Mouse (Mus musculus): ENCODE data around the gene Tmem59l.
A peak's percentile ranks its signal among the peaks of the same experiment; 100 is the strongest.
"Not testable (repeated sequence)": the region's sequence is repeated elsewhere in the genome, so short reads cannot be mapped to it uniquely, and the experiment has no call there.

Gene Tmem59l

DNA sequence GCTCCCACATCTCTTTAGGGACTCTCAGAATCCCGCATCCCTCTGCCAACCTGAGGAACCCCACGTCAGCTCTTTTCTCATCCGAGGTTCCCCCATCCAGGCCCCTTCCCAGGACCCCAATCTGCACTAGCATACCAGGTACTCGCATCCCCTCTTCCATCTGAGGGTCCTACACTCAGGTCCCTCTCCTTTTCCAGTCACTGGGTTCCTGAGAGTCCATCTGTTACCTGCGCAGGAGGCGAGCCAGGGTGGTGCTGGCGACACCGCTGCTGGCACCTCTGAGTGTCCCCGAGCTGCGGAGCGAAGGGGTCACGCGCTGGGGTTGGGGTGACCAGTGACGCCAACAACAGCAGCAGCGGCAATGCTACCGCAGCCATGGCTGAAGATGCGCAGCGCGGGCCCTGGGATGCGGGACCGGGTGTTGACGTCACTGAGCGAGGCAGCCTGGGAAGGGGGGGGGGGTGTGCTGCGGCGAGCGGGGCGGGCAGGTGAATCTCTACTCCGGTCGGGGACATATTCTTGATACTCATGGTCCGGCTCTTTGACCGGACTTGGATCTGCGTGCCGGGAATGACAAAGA is at the start of gene Tmem59l:
TSS of gene Tmem59l (minus strand) at position 418 of the 580 bp plus-strand sequence.
- no peak for DNase-seq

DNA sequence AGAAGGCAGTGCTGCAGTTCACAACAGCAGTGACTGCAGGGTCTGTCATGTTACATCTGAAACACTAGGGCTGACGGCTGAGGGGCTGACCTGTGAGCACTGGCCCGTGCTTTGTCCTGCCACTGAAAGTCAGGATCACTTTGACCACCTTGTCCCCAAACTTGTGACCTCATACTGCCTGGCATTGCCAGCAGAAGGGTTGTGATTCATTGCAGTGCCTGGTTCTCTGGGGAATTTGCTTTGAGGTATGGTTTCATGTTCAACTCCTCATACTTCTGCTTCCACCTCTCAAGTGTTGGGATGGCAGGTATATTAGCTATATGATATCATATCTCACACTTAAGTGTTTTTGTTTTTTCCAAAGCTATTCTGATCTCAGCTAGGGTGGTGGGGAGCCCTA is 48.5 kb upstream of the Tmem59l start:
- no peak for DNase-seq

DNA sequence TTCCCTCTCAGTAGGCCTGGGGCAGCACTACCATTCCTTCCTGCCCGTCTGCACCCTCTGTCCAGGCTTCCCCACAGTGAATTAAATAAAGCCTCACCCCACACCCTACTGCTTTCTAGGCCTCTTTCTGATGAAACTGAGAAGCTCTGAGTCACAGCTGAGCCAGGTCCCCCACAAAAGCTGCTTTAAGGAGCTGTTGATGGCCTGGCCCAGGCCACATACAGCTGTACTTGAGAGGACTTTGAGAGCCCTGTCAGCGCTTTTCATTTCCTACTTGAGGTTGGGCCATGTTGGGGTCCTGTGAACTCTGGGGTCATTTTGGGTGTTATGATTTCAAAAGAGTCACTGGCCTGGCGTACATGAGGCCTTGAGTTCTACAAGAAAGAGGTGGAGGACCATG is 48.1 kb upstream of the Tmem59l start:
- no peak for DNase-seq

GRCm38 (mm10) chr8:70534281-70534680 is 47.1 kb upstream of the Tmem59l start:
- no peak for DNase-seq

DNA sequence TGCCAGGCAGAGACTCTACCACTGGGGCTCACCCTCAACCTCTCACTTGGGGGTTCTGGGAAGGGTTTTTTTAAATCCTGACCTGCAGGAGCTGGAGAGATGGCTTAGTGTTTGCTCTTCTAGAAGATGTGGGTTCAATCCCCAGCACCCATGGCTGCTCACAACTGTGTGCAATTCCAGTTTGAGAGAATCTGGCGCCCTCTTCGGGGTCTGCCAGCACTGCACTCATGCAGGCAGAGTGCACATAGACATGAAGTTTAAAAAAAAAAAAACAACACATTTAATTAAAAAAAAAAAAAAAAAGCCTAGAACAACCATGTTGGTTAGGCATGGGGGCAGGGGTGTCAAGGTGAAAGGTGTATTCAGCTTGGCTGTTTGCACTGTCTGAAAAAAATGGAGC is 43.2 kb upstream of the Tmem59l start:
- no peak for DNase-seq

GRCm38 (mm10) chr8:70529741-70530161 is 42.6 kb upstream of the Tmem59l start:
- DNase-seq, result no peak

- DNase-seq, result no peak
Measured at GRCm38 (mm10) chr8:70529299-70529698, 42.1 kb upstream of the Tmem59l start.

- DNase-seq, result no peak
Measured at GRCm38 (mm10) chr8:70528182-70528797, 41.1 kb upstream of the Tmem59l start.

DNA sequence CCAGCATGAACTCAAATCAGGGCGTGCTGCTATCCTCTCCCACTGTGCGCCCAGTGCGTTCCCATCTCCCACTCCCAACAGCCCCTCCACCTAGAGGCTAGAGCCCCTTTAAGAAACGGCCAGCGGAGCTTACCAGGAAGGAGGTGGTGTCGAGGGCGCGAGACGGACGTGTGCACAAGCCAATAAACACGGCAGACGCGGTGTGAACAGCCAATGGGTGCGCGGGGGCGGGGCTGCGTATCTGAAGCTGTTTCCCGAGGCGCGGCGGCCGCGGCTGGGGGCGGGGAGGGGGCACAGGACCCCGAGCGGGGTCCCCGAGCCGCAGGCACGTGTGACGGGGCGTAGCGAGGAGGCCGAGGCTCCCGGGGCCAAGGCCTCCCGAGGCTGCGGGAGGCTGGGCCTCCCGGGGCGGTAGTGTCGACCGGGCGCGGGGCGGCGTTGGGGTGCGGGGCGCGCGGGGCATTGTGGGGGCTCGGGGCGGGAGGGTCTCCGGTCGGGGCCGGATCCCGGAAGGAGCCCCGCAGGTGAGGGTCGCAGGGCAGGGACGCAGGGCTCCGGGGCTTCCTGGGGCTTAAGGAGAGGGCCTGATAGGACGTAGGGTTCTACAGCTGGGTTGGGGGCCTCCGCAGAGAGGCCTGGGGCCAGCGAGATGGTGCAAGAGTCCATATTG is 40.5 kb upstream of the Tmem59l start, which contains the start of the genes Fkbp8 and Kxd1:
TSS of gene Fkbp8 (plus strand) at position 213 of the 670 bp plus-strand sequence.
TSS of gene Kxd1 (minus strand) at position 445 of the 670 bp plus-strand sequence.
- DNase-seq, result peak; percentile 100

DNA sequence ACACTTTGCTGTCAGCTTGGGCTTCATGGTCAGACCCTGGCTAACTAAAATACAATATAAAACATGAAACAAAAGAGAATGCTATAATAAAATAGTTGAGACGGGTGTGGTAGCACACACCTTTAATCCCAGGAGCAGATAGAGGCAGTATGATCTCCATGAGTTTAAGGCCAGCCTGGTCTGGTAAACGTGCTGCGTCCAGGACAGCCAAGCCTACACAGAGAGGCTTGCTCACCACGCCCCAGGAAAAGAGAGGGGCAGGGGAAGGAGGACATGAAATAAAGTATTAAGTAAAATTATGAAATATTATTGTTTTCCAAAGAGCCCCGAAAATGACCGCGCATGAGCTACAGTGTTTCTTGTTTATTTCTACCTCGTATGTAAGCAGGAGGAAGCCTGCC is 40.0 kb upstream of the Tmem59l start:
- DNase-seq, result no peak

GRCm38 (mm10) chr8:70522592-70523403 is 35.6 kb upstream of the Tmem59l start:
- DNase-seq, result peak; percentile 95

DNA sequence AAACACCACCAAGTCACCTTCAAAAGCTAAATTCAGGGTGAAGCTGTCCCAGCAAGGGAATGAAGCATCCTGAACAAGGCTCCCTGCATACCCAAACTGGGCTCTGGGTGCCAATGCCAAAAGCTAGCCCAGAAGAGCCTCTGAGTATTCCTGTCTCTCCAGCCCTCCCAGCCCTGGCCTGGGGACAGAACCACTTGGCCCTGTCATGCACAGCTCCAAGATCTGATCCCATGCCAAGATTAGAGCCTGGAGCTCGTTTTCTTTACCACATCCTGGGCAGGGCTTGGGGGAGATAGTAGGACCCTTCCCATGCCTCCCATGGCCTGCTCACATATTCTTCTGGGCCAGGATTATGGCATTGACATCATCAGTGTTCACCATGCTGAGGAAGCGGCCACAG is 32.4 kb upstream of the Tmem59l start:
- no peak for DNase-seq

DNA sequence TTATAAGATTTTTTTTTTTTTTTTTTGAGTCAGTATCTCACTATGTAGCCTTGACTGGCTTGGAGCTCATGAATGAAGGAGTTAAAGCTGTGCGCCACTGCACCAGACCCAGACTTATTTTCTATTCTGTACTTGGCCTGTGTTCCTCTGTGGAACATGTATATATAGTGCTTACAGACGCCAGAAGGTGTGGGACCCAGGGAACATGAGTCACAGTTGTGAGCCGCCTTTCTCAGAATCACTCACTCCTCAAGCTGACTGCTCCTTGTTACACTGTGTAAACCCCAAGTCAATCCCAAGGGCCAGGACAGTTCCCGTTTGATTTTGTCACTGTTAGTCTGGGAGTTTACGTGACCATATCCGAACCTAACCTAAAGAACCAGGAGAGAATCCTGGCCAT is 31.9 kb upstream of the Tmem59l start:
- no peak for DNase-seq

GRCm38 (mm10) chr8:70517940-70518643 is 30.9 kb upstream of the Tmem59l start:
- no peak for DNase-seq

DNA sequence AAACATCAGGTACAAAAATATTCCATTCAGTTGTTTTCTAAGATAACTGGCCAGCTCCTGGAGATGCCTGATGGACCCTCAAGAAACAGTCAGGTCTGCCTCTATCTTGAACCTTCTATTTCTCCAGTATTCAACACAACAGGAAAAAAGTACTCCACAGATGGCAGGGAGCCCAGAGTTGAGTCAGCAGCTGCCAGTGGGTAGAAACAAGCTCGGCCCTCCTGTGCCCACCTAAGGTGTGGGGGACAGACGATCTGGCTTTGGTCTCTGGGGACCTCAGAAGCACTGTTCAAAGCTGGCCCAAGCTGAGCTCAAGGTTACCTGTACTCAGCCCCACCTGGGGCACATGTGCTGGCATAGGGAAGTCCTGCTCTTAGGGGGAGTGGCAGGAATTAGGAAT is 26.3 kb upstream of the Tmem59l start:
- DNase-seq, result no peak

DNA sequence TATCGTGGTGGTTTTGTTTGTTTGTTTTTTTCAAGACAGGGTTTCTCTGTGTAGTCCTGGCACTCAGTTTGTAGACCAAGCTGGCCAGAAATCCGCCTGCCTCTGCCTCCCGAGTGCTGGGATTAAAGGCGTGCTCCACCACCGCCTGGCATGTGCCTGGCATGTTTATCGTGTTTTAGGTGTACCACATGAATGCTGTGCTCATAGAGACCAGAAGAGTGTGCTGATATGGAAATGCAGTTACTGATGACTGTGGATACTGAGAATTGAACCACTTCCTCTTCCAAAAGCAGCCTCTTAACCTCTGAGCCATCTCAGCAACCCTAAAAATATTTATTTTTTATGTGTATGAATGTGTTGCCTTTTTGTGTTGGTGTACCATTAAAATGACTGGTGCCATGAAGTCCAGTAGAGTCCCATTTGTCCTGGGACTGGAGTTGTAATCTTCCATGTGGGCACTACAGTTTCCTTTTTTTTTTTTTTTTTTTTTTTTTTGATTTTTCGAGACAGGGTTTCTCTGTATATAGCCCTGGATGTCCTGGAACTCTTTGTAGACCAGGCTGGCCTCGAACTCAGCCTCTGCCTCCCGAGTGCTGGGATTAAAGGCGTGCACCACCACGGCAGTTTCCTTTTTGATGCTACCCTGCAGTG is 25.2 kb upstream of the Tmem59l start:
- no peak for DNase-seq

DNA sequence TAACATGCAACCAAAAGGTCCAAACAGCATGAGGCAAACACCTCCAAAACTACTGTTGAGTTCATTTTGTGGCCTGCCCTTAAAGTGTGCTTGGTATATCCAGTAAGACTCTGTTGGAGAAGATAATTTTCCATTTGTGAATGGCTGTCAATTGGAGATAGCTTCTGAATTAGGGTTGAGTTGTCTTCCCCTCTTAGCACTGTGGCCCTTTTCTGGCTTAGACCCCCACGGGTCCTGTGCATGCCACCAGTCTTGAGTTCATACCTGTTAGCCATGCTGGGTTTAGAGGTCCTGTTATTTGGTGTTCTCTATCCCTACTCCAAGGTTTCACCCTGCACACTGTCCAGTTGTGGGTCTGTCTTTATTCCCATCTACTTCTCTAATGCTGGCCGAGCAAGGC is 24.6 kb upstream of the Tmem59l start:
- DNase-seq, result no peak

DNA sequence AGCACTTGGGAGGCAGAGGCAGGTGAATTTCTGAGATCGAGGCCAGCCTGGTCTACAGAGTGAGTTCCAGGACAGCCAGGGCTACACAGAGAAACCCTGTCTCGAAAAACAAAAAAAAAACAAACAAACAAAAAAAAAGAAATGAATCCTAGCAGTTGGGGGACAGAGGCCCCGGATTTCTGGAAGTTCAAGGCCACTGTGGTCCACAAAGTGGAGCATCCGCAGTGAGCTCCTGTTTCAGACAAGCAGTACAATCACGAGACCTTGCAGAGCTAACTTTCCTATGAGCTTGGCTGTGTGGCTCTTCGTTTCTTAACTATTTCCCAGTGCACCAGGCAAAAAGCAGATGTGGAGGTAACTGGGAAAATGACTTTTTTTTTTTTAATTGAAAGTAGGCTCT is 24.0 kb upstream of the Tmem59l start:
- not testable (repeated sequence) for DNase-seq

DNA sequence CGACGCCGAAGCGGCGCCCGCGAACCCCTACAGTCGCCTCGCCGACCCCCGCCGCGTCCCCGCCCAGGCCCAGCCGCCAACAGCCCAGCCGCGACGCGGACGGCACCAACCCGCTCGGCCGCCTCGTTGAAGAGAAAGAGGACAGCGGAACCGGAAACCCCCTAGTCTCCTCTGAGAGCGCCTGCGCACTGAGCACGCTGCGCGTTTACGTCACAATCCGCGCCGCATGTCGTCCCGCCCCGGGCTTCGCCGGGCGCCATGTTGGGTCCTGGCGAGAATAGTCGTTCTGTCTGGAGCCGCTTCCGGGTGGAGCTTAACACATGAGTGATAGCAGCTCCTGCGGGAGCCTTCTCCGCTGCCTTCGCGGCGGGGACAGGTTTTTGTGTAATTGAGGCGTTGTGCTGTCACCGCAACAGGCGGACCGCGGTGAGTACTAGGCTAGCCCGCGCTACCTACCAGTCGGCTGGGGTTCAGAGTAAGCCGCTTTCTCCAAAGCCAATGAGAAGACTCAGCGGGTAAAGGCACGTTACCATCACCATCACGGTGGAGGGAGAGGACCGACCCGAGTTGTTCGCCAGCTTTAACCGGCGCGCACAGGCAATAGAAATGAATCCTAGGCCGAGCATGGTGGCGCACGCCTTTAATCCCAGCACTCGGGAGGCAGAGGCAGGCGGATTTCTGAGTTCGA is 23.2 kb upstream of the Tmem59l start, which contains the start of gene Uba52:
TSS of gene Uba52 (minus strand) at position 574 of the 688 bp plus-strand sequence.
- DNase-seq, result peak; percentile 97

DNA sequence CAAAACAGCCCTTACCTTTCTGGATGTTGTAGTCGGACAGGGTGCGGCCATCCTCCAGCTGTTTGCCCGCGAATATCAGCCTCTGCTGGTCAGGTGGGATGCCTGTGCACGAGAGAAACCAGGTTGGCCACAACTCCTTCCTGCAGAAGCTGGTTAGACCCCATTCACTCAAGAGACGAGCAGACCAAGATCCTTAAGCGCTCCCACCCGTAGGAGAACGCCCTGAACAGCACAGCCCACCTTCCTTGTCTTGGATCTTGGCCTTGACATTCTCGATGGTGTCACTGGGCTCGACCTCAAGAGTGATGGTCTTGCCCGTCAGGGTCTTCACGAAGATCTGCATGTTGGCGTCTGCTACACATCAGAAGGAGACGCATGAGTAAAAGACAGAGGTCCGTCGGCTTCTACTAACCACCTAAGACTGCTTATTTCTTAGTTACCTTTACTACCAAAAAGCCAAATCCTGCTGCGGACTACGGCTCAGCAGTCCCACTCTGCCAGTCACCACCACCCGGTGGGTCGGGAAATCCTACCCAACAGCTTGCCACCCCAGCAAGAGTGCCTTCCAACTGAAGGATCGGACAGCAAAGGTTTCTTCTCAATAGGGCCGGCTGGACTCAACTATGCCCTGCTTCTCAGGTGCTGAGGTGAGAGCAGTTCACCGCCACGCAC is 22.3 kb upstream of the Tmem59l start:
- no peak for DNase-seq

GRCm38 (mm10) chr8:70507027-70507393 is 19.9 kb upstream of the Tmem59l start:
- no peak for DNase-seq

Data from kidney, adult 18-20 months (tissue).